Mouse (Mus musculus) brain, embryonic 18.5 days (tissue): ENCODE results near the gene Shkbp1.

ENCODE experiments used
- DNase-seq: peaks from one replicate; pipeline ENCODE4 v3.0.0-alpha.2; 2012; ENCODE audit warnings: low read depth, low spot score

Gene Shkbp1

DNA sequence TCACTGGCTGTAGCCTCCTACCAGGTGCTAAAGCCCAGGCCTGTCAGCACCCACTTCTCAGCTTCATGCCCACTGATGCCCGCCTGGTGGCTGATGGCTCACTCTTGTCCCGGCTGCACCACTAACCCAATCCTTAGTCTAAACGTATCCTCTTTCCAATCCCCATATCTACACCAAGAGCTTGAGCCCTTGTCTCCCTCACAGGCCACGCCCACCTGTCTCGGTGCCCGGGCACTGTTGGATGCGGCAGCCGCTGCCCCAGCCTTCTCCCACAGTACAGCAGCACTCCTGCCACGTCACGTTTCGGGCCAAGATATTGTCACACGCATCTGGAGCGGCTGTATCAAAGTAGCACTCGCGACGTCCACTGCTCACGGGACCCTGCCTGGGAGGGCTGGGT is 45.5 kb downstream of the Shkbp1 start:
- no peak for DNase-seq

- DNase-seq: no peak
Observed at GRCm38 (mm10) chr7:27309832-27310231, 46.0 kb downstream of the Shkbp1 start.

- no peak for DNase-seq
Observed at GRCm38 (mm10) chr7:27308821-27309549, 46.8 kb downstream of the Shkbp1 start.

DNA sequence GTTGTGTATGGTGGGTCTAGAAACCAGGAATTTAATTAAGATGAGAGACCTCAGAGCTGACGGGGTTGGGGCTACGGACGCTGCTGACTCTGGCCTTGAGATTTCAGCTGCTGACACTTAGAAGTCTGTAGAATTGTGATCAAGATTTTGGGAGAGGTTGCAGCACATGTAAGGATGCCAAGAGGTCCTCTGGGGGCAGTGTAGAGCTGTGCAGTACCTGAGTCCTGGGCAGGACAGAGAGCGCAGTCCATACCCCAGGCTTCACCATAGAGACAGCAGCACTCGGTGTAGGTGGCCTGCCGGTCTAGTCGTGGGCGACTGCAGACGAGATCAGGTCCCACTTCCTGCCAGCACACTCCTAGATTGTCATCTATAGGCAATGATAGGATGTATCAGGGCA is 48.3 kb downstream of the Shkbp1 start:
- DNase-seq: no peak

DNA sequence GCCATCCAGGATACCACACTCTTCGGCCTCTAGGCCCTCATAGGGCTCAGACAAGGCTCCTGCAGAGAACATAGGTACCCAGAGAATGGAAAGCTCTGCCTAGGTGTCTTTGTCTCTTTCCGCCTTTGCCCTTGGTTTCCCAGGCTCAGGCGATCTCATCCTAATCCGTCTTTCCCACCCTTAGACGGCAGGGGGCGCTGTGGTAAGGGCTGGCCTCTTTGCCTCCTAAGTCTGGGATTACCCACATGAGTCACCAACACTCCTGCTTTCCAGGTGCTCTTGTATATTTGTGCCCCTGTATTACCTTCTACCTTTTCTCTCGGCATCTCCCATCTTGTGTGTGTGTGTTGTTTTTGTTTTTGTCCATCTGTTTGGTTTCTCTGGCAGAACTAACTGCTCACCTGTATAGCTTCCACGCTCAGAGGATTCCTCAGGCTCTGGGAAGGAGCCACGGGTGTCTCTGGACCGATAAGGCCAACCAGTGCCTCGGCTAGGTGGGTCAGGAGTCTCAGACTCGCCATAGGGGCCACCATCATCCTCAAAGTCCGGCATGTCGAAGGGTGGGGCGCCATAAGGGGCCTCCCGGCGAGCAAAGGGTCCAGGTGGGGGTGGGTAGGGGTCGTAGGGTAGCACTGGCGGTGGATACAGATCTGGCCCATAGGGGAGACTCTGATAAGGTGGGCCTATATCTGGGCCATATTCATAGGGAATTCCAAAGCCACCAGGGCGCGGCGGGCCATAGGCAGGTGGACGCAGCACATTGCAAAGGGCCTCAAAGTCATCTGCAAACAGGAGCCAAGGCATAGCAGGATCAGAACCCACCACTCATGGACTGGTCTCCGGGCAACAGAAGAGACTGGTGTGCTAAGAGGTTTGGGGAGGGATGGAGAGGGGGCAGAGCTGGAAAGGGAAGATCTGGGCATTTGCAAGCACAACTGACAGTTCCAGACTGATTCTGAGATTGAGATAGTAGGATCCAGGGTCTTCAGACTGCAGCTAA is 49.4 kb downstream of the Shkbp1 start:
- no peak for DNase-seq

GRCm38 (mm10) chr7:27305091-27305730 is 50.6 kb downstream of the Shkbp1 start:
- no peak for DNase-seq

- DNase-seq: no peak
Observed at GRCm38 (mm10) chr7:27302172-27302571, 53.6 kb downstream of the Shkbp1 start.

DNA sequence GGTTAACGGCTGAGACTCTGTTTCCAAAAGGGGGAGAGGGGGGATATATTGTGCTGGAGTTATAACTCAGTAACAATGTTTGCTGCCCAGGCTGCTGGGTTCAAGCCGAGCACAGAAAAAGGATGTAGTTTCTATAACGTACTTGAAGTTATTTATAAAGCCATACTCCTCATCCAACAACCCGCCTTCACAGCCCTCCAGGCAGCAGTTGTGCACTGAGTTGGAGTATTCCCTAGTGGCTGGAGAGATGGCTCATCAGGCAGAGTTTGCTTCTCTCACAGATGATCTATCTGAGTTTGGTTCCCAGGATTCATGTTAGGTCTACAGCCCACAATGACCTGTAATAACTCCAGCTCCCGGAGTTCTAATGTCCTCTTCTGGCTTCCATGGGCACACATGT is 55.0 kb downstream of the Shkbp1 start:
- no peak for DNase-seq

DNA sequence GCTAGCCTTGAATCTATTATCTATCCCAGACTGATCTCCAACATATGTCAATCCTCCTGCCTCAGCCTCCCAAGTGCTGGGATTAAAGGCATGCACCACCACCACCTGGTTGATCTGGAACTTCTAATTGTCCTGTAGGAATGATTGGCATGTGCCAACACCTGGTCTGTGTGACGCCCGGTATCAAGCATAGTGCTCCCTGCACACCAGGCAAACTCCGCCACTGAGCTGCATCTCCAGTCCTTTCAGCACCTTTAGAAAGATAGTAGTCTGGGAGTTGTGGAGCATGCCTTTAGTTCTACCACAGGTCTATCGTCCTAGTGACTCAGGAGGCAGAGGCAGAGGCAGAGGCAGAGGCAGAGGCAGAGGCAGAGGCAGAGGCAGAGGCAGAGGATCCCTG is 55.5 kb downstream of the Shkbp1 start:
- no peak for DNase-seq

GRCm38 (mm10) chr7:27298816-27299215 is 57.0 kb downstream of the Shkbp1 start:
- DNase-seq: no peak

DNA sequence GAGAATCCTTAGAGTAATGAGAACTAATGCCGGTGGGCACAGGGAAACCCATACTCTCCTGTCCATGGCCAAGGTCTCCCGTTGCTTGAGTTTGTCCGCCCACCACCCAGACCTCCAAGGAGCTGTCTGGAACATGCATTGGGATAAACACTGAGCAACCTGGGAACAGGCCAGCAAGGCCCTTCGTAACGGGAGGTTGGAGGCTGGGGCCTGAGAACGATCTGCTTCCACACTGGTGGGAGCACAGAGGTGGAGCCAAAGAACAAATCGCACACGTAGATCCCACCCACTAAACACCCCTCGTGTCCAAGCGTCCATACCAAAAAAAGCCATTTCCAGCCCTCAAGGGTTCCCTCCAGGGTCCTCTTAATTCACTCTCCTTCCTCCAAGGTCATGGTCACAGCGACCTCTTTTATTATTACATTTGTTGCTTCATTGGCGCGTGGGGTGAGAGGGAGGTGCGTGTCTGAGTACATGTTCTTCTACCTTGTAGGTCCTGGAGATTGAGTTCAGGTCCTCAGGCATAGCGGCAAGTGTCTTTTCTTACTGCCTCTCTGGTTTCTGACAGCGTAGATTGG is 57.7 kb downstream of the Shkbp1 start:
- DNase-seq: no peak

- no peak for DNase-seq
Observed at GRCm38 (mm10) chr7:27296518-27296917, 59.3 kb downstream of the Shkbp1 start.

GRCm38 (mm10) chr7:27295956-27296355 is 59.9 kb downstream of the Shkbp1 start:
- DNase-seq: no peak
